Mouse (Mus musculus) adrenal gland, postnatal 14 days (tissue): ENCODE data around the gene Slco1a6. TPM values are rescaled to one million over a fixed set of nuclear protein-coding genes. Genes with fewer than 3 reads are reported as not detected.

Experiments
- DNase-seq: peaks from one replicate; pipeline ENCODE4 v3.0.0; 2021; ENCODE audit warnings: mixed read lengths
- total RNA-seq: library from RNA; stranded (reverse); gene quantifications from 2 replicates; pipeline ENCODE4 v1.2.3, GENCODE M21; 2021

Gene Slco1a6
- total RNA-seq, 1 experiment from 2014 or later: not detected

DNA sequence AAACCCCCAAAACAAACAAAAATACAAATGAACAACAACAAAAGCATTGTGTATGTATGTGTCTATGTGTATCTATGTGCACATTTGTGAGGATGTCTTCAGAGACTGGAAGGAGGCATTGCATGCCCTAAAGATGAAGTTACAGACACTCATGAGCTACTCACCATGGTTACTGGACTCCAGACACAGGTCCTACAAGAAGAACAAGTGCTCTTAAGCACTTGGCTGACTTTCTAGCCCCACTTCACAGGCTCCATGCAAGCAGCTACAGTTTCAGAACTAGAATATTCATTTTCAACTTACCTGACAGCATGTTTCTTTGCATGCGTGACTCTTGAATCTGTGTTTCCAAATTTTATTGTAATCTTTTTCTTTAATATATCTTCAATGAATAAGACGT is 172.6 kb downstream of the Slco1a6 start:
- DNase-seq: no peak

Other genes starting within 250 kb of the Slco1a6 start
- not detected in 2 replicates for gene Gm6614, start 197.1 kb downstream of the Slco1a6 start, total RNA-seq
- gene Iapp, start 89.9 kb upstream of the Slco1a6 start, total RNA-seq: not detected in 2 replicates
- not detected in 2 replicates for gene Slco1a5, start 114.5 kb upstream of the Slco1a6 start, total RNA-seq
- 11.9 and 12.6 TPM in 2 replicates for gene Pyroxd1, start 137.1 kb upstream of the Slco1a6 start, total RNA-seq
- gene Recql, start 178.6 kb upstream of the Slco1a6 start, total RNA-seq: 15.5 and 19.2 TPM in 2 replicates
- 32.9 and 33.3 TPM in 2 replicates for gene Golt1b, start 178.7 kb upstream of the Slco1a6 start, total RNA-seq
- 1.2 TPM in 1 of 2 replicates, not detected in the other for gene Spx, start 204.9 kb upstream of the Slco1a6 start, total RNA-seq